Mouse (Mus musculus): ENCODE results near the gene 1600014C23Rik. TPM values are rescaled to one million over a fixed set of nuclear protein-coding genes. Genes with fewer than 3 reads are reported as not detected.

1600014C23Rik gene
- polyA plus RNA-seq, 1 experiment from 2014 or later: not detected

GRCm38 (mm10) chr17:45757932-45758331, 24.3 kb upstream of the 1600014C23Rik start:
- Histone ChIP-seq H3K9me3 (ENCODE audit: control insufficient read depth, low read length) (no peaks in the 10 kb centered on the region), H3K36me3 (ENCODE audit: control insufficient read depth, insufficient read depth, low read length) (no peaks in the 10 kb centered on the region), H3K4me1 (ENCODE audit: control insufficient read depth, insufficient read depth, low read length) (peaks cover 27% of the 10 kb centered on the region), H3K27me3 (ENCODE audit: control insufficient read depth, insufficient read depth, low read length) (no peaks in the 10 kb centered on the region), H3K4me2 (ENCODE audit: low read depth, severe bottlenecking) (no peak overlapping the region), H3K27ac (replicated peaks; ENCODE audit: low read depth, low read length) (no peak overlapping the region), H3K4me3 (ENCODE audit: low read depth, low read length) (no peak overlapping the region), H3K9ac (ENCODE audit: low read length) (no peak overlapping the region)
- WGBS: 71% methylated on average over 8 of the region's 8 CpGs
- ATAC-seq (ENCODE audit: insufficient number of reproducible peaks, low FRiP score, low TSS enrichment, low read depth) (no peak), DNase-seq (ENCODE audit: low spot score) (no peak)

GRCm38 (mm10) chr17:45756831-45757230, 23.2 kb upstream of the 1600014C23Rik start:
- Histone ChIP-seq H3K4me2 (ENCODE audit: low read depth, severe bottlenecking) (no peak overlapping the region), H3K36me3 (ENCODE audit: control insufficient read depth, insufficient read depth, low read length) (no peaks in the 10 kb centered on the region), H3K9me3 (ENCODE audit: control insufficient read depth, low read length) (no peaks in the 10 kb centered on the region), H3K27me3 (ENCODE audit: control insufficient read depth, insufficient read depth, low read length) (no peaks in the 10 kb centered on the region), H3K4me3 (ENCODE audit: low read depth, low read length) (no peak overlapping the region), H3K27ac (replicated peaks; ENCODE audit: low read depth, low read length) (no peak overlapping the region), H3K9ac (ENCODE audit: low read length) (no peak overlapping the region), H3K4me1 (ENCODE audit: control insufficient read depth, insufficient read depth, low read length) (peaks cover 31% of the 10 kb centered on the region)
- WGBS: 12% methylated on average over 5 of the region's 5 CpGs
- DNase-seq (ENCODE audit: low spot score) (peak; percentile 79), ATAC-seq (ENCODE audit: insufficient number of reproducible peaks, low FRiP score, low TSS enrichment, low read depth) (peak; percentile 28; the same call in 1 of the 2 replicates)

GRCm38 (mm10) chr17:45756391-45756790, 22.7 kb upstream of the 1600014C23Rik start:
- ATAC-seq (ENCODE audit: insufficient number of reproducible peaks, low FRiP score, low TSS enrichment, low read depth): no peak

GRCm38 (mm10) chr17:45754186-45754862, 20.7 kb upstream of the 1600014C23Rik start:
- DNase-seq (ENCODE audit: low spot score) (no peak), ATAC-seq (ENCODE audit: insufficient number of reproducible peaks, low FRiP score, low TSS enrichment, low read depth) (no peak)
- no peak overlapping the region for H3K27ac ChIP-seq (replicated peaks; ENCODE audit: low read depth, low read length)
- peaks cover 31% of the 10 kb centered on the region for H3K4me1 ChIP-seq (ENCODE audit: control insufficient read depth, insufficient read depth, low read length)
- no peaks in the 10 kb centered on the region for H3K9me3 ChIP-seq (ENCODE audit: control insufficient read depth, low read length)
- no peaks in the 10 kb centered on the region for H3K27me3 ChIP-seq (ENCODE audit: control insufficient read depth, insufficient read depth, low read length)
- no peak overlapping the region for H3K4me3 ChIP-seq (ENCODE audit: low read depth, low read length)
- H3K36me3 ChIP-seq (ENCODE audit: control insufficient read depth, insufficient read depth, low read length): no peaks in the 10 kb centered on the region
- 83% methylated on average over 13 of the region's 13 CpGs for WGBS
- H3K9ac ChIP-seq (ENCODE audit: low read length): no peak overlapping the region
- H3K4me2 ChIP-seq (ENCODE audit: low read depth, severe bottlenecking): no peak overlapping the region

More at GRCm38 (mm10) chr17:45756391-45756790, 22.7 kb upstream of the 1600014C23Rik start:
- Histone ChIP-seq H3K4me2 (ENCODE audit: low read depth, severe bottlenecking) (no peak overlapping the region), H3K4me1 (ENCODE audit: control insufficient read depth, insufficient read depth, low read length) (peaks cover 31% of the 10 kb centered on the region), H3K9ac (ENCODE audit: low read length) (no peak overlapping the region), H3K36me3 (ENCODE audit: control insufficient read depth, insufficient read depth, low read length) (no peaks in the 10 kb centered on the region), H3K27ac (replicated peaks; ENCODE audit: low read depth, low read length) (no peak overlapping the region), H3K4me3 (ENCODE audit: low read depth, low read length) (no peak overlapping the region), H3K27me3 (ENCODE audit: control insufficient read depth, insufficient read depth, low read length) (no peaks in the 10 kb centered on the region), H3K9me3 (ENCODE audit: control insufficient read depth, low read length) (no peaks in the 10 kb centered on the region)
- peak; percentile 28 for DNase-seq (ENCODE audit: low spot score)
- 43% methylated on average over 8 of the region's 8 CpGs for WGBS

DNA sequence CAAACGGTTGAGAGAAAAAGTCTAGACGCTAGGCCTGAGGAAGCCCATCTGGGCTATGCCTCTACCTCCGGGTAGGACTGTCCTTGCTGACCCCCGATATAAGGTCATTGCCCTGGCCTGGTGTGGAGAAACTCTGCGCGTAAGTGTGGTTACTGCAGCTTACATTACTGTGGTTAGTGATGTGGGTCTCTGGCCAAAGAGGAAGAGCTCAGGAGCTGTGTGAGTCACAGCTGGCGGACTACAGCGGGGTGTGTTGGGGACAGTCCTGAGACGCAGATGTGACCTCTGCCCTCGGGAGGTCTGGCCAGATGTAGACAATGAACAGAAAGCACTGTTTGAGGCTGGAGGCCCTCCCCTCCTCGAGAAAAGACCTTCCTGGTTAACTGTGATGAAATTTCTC, 19.0 kb upstream of the 1600014C23Rik start:
- no peaks in the 10 kb centered on the region for H3K27me3 ChIP-seq (ENCODE audit: control insufficient read depth, insufficient read depth, low read length)
- WGBS: 10% methylated on average over 11 of the region's 11 CpGs
- DNase-seq (ENCODE audit: low spot score) (peak; percentile 68), ATAC-seq (ENCODE audit: insufficient number of reproducible peaks, low FRiP score, low TSS enrichment, low read depth) (no peak)
- H3K4me1 ChIP-seq (ENCODE audit: control insufficient read depth, insufficient read depth, low read length): peaks cover 26% of the 10 kb centered on the region
- H3K27ac ChIP-seq (replicated peaks; ENCODE audit: low read depth, low read length): peak overlapping the region; percentile 42
- no peaks in the 10 kb centered on the region for H3K36me3 ChIP-seq (ENCODE audit: control insufficient read depth, insufficient read depth, low read length)
- no peak overlapping the region for H3K4me2 ChIP-seq (ENCODE audit: low read depth, severe bottlenecking)
- H3K4me3 ChIP-seq (ENCODE audit: low read depth, low read length): no peak overlapping the region
- H3K9me3 ChIP-seq (ENCODE audit: control insufficient read depth, low read length): no peaks in the 10 kb centered on the region
- no peak overlapping the region for H3K9ac ChIP-seq (ENCODE audit: low read length)

- no peak overlapping the region for H3K4me2 ChIP-seq (ENCODE audit: low read depth, severe bottlenecking)
- H3K4me1 ChIP-seq (ENCODE audit: control insufficient read depth, insufficient read depth, low read length): peaks cover 20% of the 10 kb centered on the region
- DNase-seq (ENCODE audit: low spot score) (no peak), ATAC-seq (ENCODE audit: insufficient number of reproducible peaks, low FRiP score, low TSS enrichment, low read depth) (no peak)
- H3K27ac ChIP-seq (replicated peaks; ENCODE audit: low read depth, low read length): no peak overlapping the region; the same call in 1 of the 2 replicates
- WGBS: 56% methylated on average over 8 of the region's 8 CpGs
- H3K4me3 ChIP-seq (ENCODE audit: low read depth, low read length): no peak overlapping the region
- H3K27me3 ChIP-seq (ENCODE audit: control insufficient read depth, insufficient read depth, low read length): no peaks in the 10 kb centered on the region
- H3K9ac ChIP-seq (ENCODE audit: low read length): no peak overlapping the region
- H3K9me3 ChIP-seq (ENCODE audit: control insufficient read depth, low read length): no peaks in the 10 kb centered on the region
- no peaks in the 10 kb centered on the region for H3K36me3 ChIP-seq (ENCODE audit: control insufficient read depth, insufficient read depth, low read length)
These were observed 18.4 kb upstream of the 1600014C23Rik start for GRCm38 (mm10) chr17:45752053-45752452.

DNA sequence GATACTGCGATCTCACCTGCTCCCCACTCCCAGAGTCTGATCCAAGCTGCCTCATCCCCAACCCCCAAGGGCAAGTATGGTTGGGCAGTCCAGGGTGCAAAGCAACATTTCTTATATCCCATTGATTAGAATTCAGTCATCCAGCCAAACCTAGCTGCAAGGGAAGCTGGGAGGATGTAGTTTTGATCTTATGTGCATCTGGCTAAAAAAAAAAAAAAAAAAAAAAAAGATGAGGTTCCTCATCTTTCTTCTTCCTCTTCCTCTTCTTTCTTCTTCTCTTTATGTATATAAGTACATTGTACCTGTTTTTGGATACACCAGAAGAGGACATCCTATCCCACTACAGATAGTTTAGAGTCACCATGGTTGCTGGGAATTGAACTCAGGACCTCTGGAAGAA, 17.7 kb upstream of the 1600014C23Rik start:
- ATAC-seq (ENCODE audit: insufficient number of reproducible peaks, low FRiP score, low TSS enrichment, low read depth): no peak
- Histone ChIP-seq H3K4me1 (ENCODE audit: control insufficient read depth, insufficient read depth, low read length) (peaks cover 13% of the 10 kb centered on the region), H3K9ac (ENCODE audit: low read length) (no peak overlapping the region), H3K9me3 (ENCODE audit: control insufficient read depth, low read length) (no peaks in the 10 kb centered on the region), H3K27ac (replicated peaks; ENCODE audit: low read depth, low read length) (no peak overlapping the region), H3K36me3 (ENCODE audit: control insufficient read depth, insufficient read depth, low read length) (no peaks in the 10 kb centered on the region), H3K4me3 (ENCODE audit: low read depth, low read length) (no peak overlapping the region), H3K4me2 (ENCODE audit: low read depth, severe bottlenecking) (no peak overlapping the region), H3K27me3 (ENCODE audit: control insufficient read depth, insufficient read depth, low read length) (no peaks in the 10 kb centered on the region)
- no peak for DNase-seq (ENCODE audit: low spot score)
- 100% methylated on average over 1 of the region's 1 CpGs for WGBS

DNA sequence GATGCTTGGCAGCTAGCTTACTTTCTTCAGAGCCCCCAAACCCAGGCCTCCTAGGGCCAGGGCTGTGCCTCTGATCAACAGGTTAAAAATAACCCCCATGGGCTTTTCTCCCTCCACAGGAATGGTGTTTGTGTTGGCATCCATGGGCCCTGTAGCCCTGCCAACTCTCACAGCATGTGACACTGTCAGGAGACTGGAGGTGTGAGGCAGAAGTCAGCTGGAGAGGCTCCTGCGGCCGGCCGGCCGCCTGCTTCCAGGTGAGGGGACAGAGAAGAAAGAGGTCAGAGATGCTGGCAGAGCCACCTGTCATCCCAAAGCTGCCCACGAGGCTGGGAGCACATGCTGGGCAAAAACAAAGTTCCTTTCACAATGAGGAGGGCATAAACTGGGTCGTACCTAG, 15.5 kb upstream of the 1600014C23Rik start:
- H3K27me3 ChIP-seq (ENCODE audit: control insufficient read depth, insufficient read depth, low read length): no peaks in the 10 kb centered on the region
- H3K9me3 ChIP-seq (ENCODE audit: control insufficient read depth, low read length): no peaks in the 10 kb centered on the region
- 60% methylated on average over 6 of the region's 6 CpGs for WGBS
- H3K4me3 ChIP-seq (ENCODE audit: low read depth, low read length): no peak overlapping the region
- H3K4me2 ChIP-seq (ENCODE audit: low read depth, severe bottlenecking): no peak overlapping the region
- H3K9ac ChIP-seq (ENCODE audit: low read length): no peak overlapping the region
- H3K27ac ChIP-seq (replicated peaks; ENCODE audit: low read depth, low read length): no peak overlapping the region
- DNase-seq (ENCODE audit: low spot score): no peak
- no peaks in the 10 kb centered on the region for H3K36me3 ChIP-seq (ENCODE audit: control insufficient read depth, insufficient read depth, low read length)
- no peak for ATAC-seq (ENCODE audit: insufficient number of reproducible peaks, low FRiP score, low TSS enrichment, low read depth)
- peaks cover 5% of the 10 kb centered on the region for H3K4me1 ChIP-seq (ENCODE audit: control insufficient read depth, insufficient read depth, low read length)

Measured in limb, embryonic 11.5 days (tissue).